Mouse (Mus musculus): ENCODE results near the gene Gm20388. TPM values are rescaled to one million over a fixed set of nuclear protein-coding genes. Genes with fewer than 3 reads are reported as not detected.

Gene Gm20388
- polyA plus RNA-seq, 1 experiment: 18.7 TPM

- Histone ChIP-seq H3K4me3 (replicated peaks; ENCODE audit: insufficient read depth, low read depth, low read length) (no peak overlapping the region), H3K27me3 (ENCODE audit: control insufficient read depth, insufficient read depth, low read length) (no peaks in the 10 kb centered on the region), H3K27ac (ENCODE audit: insufficient read depth, low read length) (no peak overlapping the region), H3K4me1 (ENCODE audit: control insufficient read depth, insufficient read depth, low read length) (peaks cover 4% of the 10 kb centered on the region; the same call in 1 of the 2 replicates)
- 88% methylated on average over 12 of the region's 12 CpGs for WGBS
- no peak for TF ChIP-seq POLR2A (IDR thresholded peaks at IDR 0.05; ENCODE audit: borderline replicate concordance, insufficient read depth, low read length)
- DNase-seq: no peak
Measured at GRCm38 (mm10) chr8:122836199-122836598, 2925.6 kb downstream of the Gm20388 start.

- DNase-seq: no peak
- Histone ChIP-seq H3K4me3 (replicated peaks; ENCODE audit: insufficient read depth, low read depth, low read length) (no peak overlapping the region), H3K27ac (ENCODE audit: insufficient read depth, low read length) (no peak overlapping the region), H3K4me1 (ENCODE audit: control insufficient read depth, insufficient read depth, low read length) (peaks cover 4% of the 10 kb centered on the region; the same call in 1 of the 2 replicates), H3K27me3 (ENCODE audit: control insufficient read depth, insufficient read depth, low read length) (no peaks in the 10 kb centered on the region)
- no peak for TF ChIP-seq POLR2A (IDR thresholded peaks at IDR 0.05; ENCODE audit: borderline replicate concordance, insufficient read depth, low read length)
- no peak for TF ChIP-seq CTCF (IDR thresholded peaks at IDR 0.05; ENCODE audit: borderline replicate concordance, insufficient read depth, low read depth, low read length)
- WGBS: 95% methylated on average over 13 of the region's 13 CpGs
Measured at GRCm38 (mm10) chr8:122836696-122837095, 2926.1 kb downstream of the Gm20388 start.

GRCm38 (mm10) chr8:122844161-122844560, 2933.5 kb downstream of the Gm20388 start:
- no peak overlapping the region for H3K27ac ChIP-seq (ENCODE audit: insufficient read depth, low read length)
- 85% methylated on average over 3 of the region's 3 CpGs for WGBS
- DNase-seq: no peak
- no peak for TF ChIP-seq POLR2A (IDR thresholded peaks at IDR 0.05; ENCODE audit: borderline replicate concordance, insufficient read depth, low read length)
- TF ChIP-seq CTCF (IDR thresholded peaks at IDR 0.05; ENCODE audit: borderline replicate concordance, insufficient read depth, low read depth, low read length): no peak
- H3K4me1 ChIP-seq (ENCODE audit: control insufficient read depth, insufficient read depth, low read length): no peaks in the 10 kb centered on the region
- no peak overlapping the region for H3K4me3 ChIP-seq (replicated peaks; ENCODE audit: insufficient read depth, low read depth, low read length)
- no peaks in the 10 kb centered on the region for H3K27me3 ChIP-seq (ENCODE audit: control insufficient read depth, insufficient read depth, low read length)

GRCm38 (mm10) chr8:122845662-122846061, 2935.0 kb downstream of the Gm20388 start:
- H3K4me3 ChIP-seq (replicated peaks; ENCODE audit: insufficient read depth, low read depth, low read length): no peak overlapping the region
- H3K27me3 ChIP-seq (ENCODE audit: control insufficient read depth, insufficient read depth, low read length): no peaks in the 10 kb centered on the region
- WGBS: 57% methylated on average over 4 of the region's 4 CpGs
- no peak overlapping the region for H3K27ac ChIP-seq (ENCODE audit: insufficient read depth, low read length)
- DNase-seq: no peak
- TF ChIP-seq CTCF (IDR thresholded peaks at IDR 0.05; ENCODE audit: borderline replicate concordance, insufficient read depth, low read depth, low read length) (no peak), POLR2A (IDR thresholded peaks at IDR 0.05; ENCODE audit: borderline replicate concordance, insufficient read depth, low read length) (no peak)
- peaks cover 4% of the 10 kb centered on the region for H3K4me1 ChIP-seq (ENCODE audit: control insufficient read depth, insufficient read depth, low read length)

- peak; percentile 89 to 93 for DNase-seq
- WGBS: 6% methylated on average over 17 of the region's 18 CpGs
Measured at GRCm38 (mm10) chr8:122847829-122848561, 2937.4 kb downstream of the Gm20388 start, which contains the start of gene Cdh15. Gene Cdh15, plus strand, starts transcription at chr8:122847966.

GRCm38 (mm10) chr8:122849152-122849910, 2938.7 kb downstream of the Gm20388 start:
- H3K27ac ChIP-seq (ENCODE audit: insufficient read depth, low read length): peak overlapping the region; percentile 84
- H3K27me3 ChIP-seq (ENCODE audit: control insufficient read depth, insufficient read depth, low read length): no peaks in the 10 kb centered on the region
- 52% methylated on average over 11 of the region's 11 CpGs for WGBS
- peak in 1 of 2 experiments; percentile 57 for DNase-seq
- peaks cover 37% of the 10 kb centered on the region for H3K4me1 ChIP-seq (ENCODE audit: control insufficient read depth, insufficient read depth, low read length)
- peak overlapping the region; percentile 89 for H3K4me3 ChIP-seq (replicated peaks; ENCODE audit: insufficient read depth, low read depth, low read length)
- no peak for TF ChIP-seq POLR2A (IDR thresholded peaks at IDR 0.05; ENCODE audit: borderline replicate concordance, insufficient read depth, low read length)
- TF ChIP-seq CTCF (IDR thresholded peaks at IDR 0.05; ENCODE audit: borderline replicate concordance, insufficient read depth, low read depth, low read length): no peak

More at GRCm38 (mm10) chr8:122847829-122848561, 2937.4 kb downstream of the Gm20388 start, which contains the start of gene Cdh15:
- peak within 1 kb of the TSS; percentile 89 for H3K4me3 ChIP-seq (replicated peaks; ENCODE audit: insufficient read depth, low read depth, low read length)
- H3K4me1 ChIP-seq (ENCODE audit: control insufficient read depth, insufficient read depth, low read length): peaks cover 23% of the 10 kb centered on the region
- TF ChIP-seq POLR2A (IDR thresholded peaks at IDR 0.05; ENCODE audit: borderline replicate concordance, insufficient read depth, low read length) (peak; percentile 82), CTCF (IDR thresholded peaks at IDR 0.05; ENCODE audit: borderline replicate concordance, insufficient read depth, low read depth, low read length) (no peak)
- no peaks in the 10 kb centered on the region for H3K27me3 ChIP-seq (ENCODE audit: control insufficient read depth, insufficient read depth, low read length)
- peak within 1 kb of the TSS; percentile 84 for H3K27ac ChIP-seq (ENCODE audit: insufficient read depth, low read length)

GRCm38 (mm10) chr8:122850641-122851240, 2940.1 kb downstream of the Gm20388 start:
- 30% methylated on average over 3 of the region's 3 CpGs for WGBS
- Histone ChIP-seq H3K4me1 (ENCODE audit: control insufficient read depth, insufficient read depth, low read length) (peaks cover 51% of the 10 kb centered on the region), H3K4me3 (replicated peaks; ENCODE audit: insufficient read depth, low read depth, low read length) (peak overlapping the region; percentile 89), H3K27me3 (ENCODE audit: control insufficient read depth, insufficient read depth, low read length) (no peaks in the 10 kb centered on the region), H3K27ac (ENCODE audit: insufficient read depth, low read length) (peak overlapping the region; percentile 95)
- DNase-seq: peak; percentile 61 to 72
- peak; percentile 33; the same call in 1 of the 2 replicates for TF ChIP-seq POLR2A (IDR thresholded peaks at IDR 0.05; ENCODE audit: borderline replicate concordance, insufficient read depth, low read length)
- no peak for TF ChIP-seq CTCF (IDR thresholded peaks at IDR 0.05; ENCODE audit: borderline replicate concordance, insufficient read depth, low read depth, low read length)
